12 mouse cellular contexts compared by ENCODE assay signal in the genomic region with DNA sequence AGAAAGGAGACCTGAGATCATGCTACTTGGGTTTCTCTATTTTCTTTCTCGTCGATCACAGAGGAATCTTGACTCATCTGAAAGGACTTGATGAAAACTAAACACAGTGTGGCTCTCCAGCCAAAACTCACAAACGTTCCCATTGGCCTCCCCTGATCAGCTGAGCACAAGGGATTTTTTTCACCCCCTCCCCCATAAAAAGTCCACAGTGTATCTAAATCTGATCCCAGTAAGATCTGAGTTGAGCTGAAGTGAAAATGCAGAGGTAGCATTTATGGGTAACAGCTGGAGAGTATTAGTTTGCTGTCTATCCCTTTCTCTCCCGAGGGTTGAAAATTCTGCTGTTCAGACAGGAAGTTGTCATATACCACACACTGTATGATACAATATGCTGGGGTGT. TPM values are rescaled to one million over a fixed set of nuclear protein-coding genes. Genes with fewer than 3 reads are reported as not detected.
A peak's percentile ranks its signal among the peaks of the same experiment; 100 is the strongest.
DNase-seq lines count a peak whose midpoint lies in the region; ATAC-seq lines count a peak whose summit lies in the region.
"Had no signal": no experiment of that assay in that cellular context is flagged by ENCODE, and none has a peak within 500 bp of the region (broad histone marks: within the 10 kb centered on the region; RNA-seq: fewer than 3 reads in every experiment).

No protein-coding gene starts in this region.

- H3K27ac ChIP-seq in forebrain, embryonic 14.5 days (ENCODE audit: low read depth, low read length) = no peak overlapping the region
- no peak overlapping the region for H3K27ac ChIP-seq in forebrain, embryonic 15.5 days (replicated peaks)
- peak overlapping the region; percentile 53 for H3K27ac ChIP-seq in lung, embryonic 16.5 days (ENCODE audit: low read length)
- no peak overlapping the region for H3K27ac ChIP-seq in limb, embryonic 13.5 days
- no peak overlapping the region for H3K27ac ChIP-seq in stomach, embryonic 16.5 days (ENCODE audit: low read length)

- H3K4me1 ChIP-seq in forebrain, embryonic 14.5 days (ENCODE audit: control insufficient read depth, insufficient read depth, low read length) = peaks cover 9% of the 10 kb centered on the region; the same call in 1 of the 2 replicates
- H3K4me1 ChIP-seq in forebrain, embryonic 15.5 days = peaks cover 18% of the 10 kb centered on the region
- H3K4me1 ChIP-seq in lung, embryonic 16.5 days (replicated peaks; ENCODE audit: control insufficient read depth, insufficient read depth, low read length) = peaks cover 6% of the 10 kb centered on the region
- H3K4me1 ChIP-seq in limb, embryonic 13.5 days = peaks cover 29% of the 10 kb centered on the region
- peaks cover 2% of the 10 kb centered on the region; the same call in 1 of the 2 replicates for H3K4me1 ChIP-seq in stomach, embryonic 16.5 days (ENCODE audit: control insufficient read depth, insufficient read depth, low read length)

- H3K9ac ChIP-seq in forebrain, embryonic 14.5 days (ENCODE audit: low read length) = no peak overlapping the region
- H3K9ac ChIP-seq in forebrain, embryonic 15.5 days (replicated peaks) = no peak overlapping the region
- H3K9ac ChIP-seq in lung, embryonic 16.5 days (ENCODE audit: low read length) = no peak overlapping the region
- no peak overlapping the region for H3K9ac ChIP-seq in limb, embryonic 13.5 days
- no peak overlapping the region for H3K9ac ChIP-seq in stomach, embryonic 16.5 days (ENCODE audit: low read length)

- no peaks in the 10 kb centered on the region for H3K27me3 ChIP-seq in forebrain, embryonic 14.5 days (replicated peaks; ENCODE audit: control insufficient read depth, insufficient read depth, low read length)
- no peaks in the 10 kb centered on the region; the same call in 1 of the 2 replicates for H3K27me3 ChIP-seq in forebrain, embryonic 15.5 days
- H3K27me3 ChIP-seq in lung, embryonic 16.5 days (ENCODE audit: control insufficient read depth, insufficient read depth, low read depth, low read length) = no peaks in the 10 kb centered on the region
- H3K27me3 ChIP-seq in limb, embryonic 13.5 days = no peaks in the 10 kb centered on the region
- H3K27me3 ChIP-seq in stomach, embryonic 16.5 days (ENCODE audit: control insufficient read depth, insufficient read depth, low read length) = no peaks in the 10 kb centered on the region

- DNase-seq in forebrain, embryonic 14.5 days (ENCODE audit: low spot score) = no peak
- no peak for DNase-seq in lung, postnatal 25 days (ENCODE audit: low spot score)
- no peak for DNase-seq in left cerebral cortex, postnatal 10 days (ENCODE audit: extremely low spot score in 1 of 2, low spot score in 2 of 2)
- DNase-seq: cerebellum, adult 18-20 months; gastrocnemius, postnatal 36 days; lung, postnatal 14 days had no signal

- no peak for ATAC-seq in forebrain, embryonic 14.5 days
- ATAC-seq in forebrain, embryonic 15.5 days (replicated peaks) = no peak
- ATAC-seq in lung, embryonic 16.5 days (ENCODE audit: low read depth) = no peak
- ATAC-seq in limb, embryonic 13.5 days (ENCODE audit: low FRiP score, low read depth) = no peak
- ATAC-seq in stomach, embryonic 16.5 days (ENCODE audit: insufficient read depth, low FRiP score) = no peak
- no peak for ATAC-seq in granulocyte monocyte progenitor cell, adult 5-6 weeks (replicated peaks; ENCODE audit: poor library complexity, severe bottlenecking)
- ATAC-seq: CD4-positive, CD25-positive, alpha-beta regulatory T cell, adult 4 months had no signal

- WGBS in forebrain, embryonic 14.5 days = 39% methylated on average over 4 of the region's 4 CpGs
- WGBS in forebrain, embryonic 15.5 days = 48% methylated on average over 4 of the region's 4 CpGs
- 10% methylated on average over 4 of the region's 4 CpGs for WGBS in lung, embryonic 16.5 days
- 39% methylated on average over 4 of the region's 4 CpGs for WGBS in limb, embryonic 13.5 days
- WGBS in stomach, embryonic 16.5 days = 22% methylated on average over 4 of the region's 4 CpGs

- no peaks in the 10 kb centered on the region for H3K36me3 ChIP-seq in forebrain, embryonic 14.5 days (ENCODE audit: control insufficient read depth, insufficient read depth, low read length)
- no peaks in the 10 kb centered on the region for H3K36me3 ChIP-seq in forebrain, embryonic 15.5 days
- H3K36me3 ChIP-seq in lung, embryonic 16.5 days (ENCODE audit: control insufficient read depth, insufficient read depth, low read length) = no peaks in the 10 kb centered on the region
- no peaks in the 10 kb centered on the region for H3K36me3 ChIP-seq in limb, embryonic 13.5 days
- no peaks in the 10 kb centered on the region for H3K36me3 ChIP-seq in stomach, embryonic 16.5 days (ENCODE audit: control insufficient read depth, insufficient read depth, low read length)

- H3K9me3 ChIP-seq in forebrain, embryonic 14.5 days (replicated peaks; ENCODE audit: control insufficient read depth, low read length) = no peaks in the 10 kb centered on the region
- no peaks in the 10 kb centered on the region for H3K9me3 ChIP-seq in forebrain, embryonic 15.5 days
- no peaks in the 10 kb centered on the region for H3K9me3 ChIP-seq in lung, embryonic 16.5 days (ENCODE audit: control insufficient read depth, low read length)
- H3K9me3 ChIP-seq in limb, embryonic 13.5 days = no peaks in the 10 kb centered on the region
- no peaks in the 10 kb centered on the region for H3K9me3 ChIP-seq in stomach, embryonic 16.5 days (replicated peaks; ENCODE audit: control insufficient read depth, low read length)

- H3K4me2 ChIP-seq in forebrain, embryonic 14.5 days (ENCODE audit: low read length) = peak overlapping the region; percentile 4; the same call in 1 of the 2 replicates
- no peak overlapping the region for H3K4me2 ChIP-seq in forebrain, embryonic 15.5 days (replicated peaks)
- peak overlapping the region; percentile 41 for H3K4me2 ChIP-seq in lung, embryonic 16.5 days (ENCODE audit: low read depth, low read length)
- H3K4me2 ChIP-seq in limb, embryonic 13.5 days (replicated peaks) = peak overlapping the region; percentile 72
- peak overlapping the region; percentile 47 for H3K4me2 ChIP-seq in stomach, embryonic 16.5 days (ENCODE audit: low read depth, low read length)

- H3K4me3 ChIP-seq in forebrain, embryonic 14.5 days (ENCODE audit: low read depth, low read length) = no peak overlapping the region
- no peak overlapping the region for H3K4me3 ChIP-seq in forebrain, embryonic 15.5 days
- peak overlapping the region; percentile 16 for H3K4me3 ChIP-seq in lung, embryonic 16.5 days (ENCODE audit: low read length)
- peak overlapping the region; percentile 83 for H3K4me3 ChIP-seq in limb, embryonic 13.5 days
- H3K4me3 ChIP-seq in stomach, embryonic 16.5 days (replicated peaks; ENCODE audit: low read length) = peak overlapping the region; percentile 28

- intact Hi-C loops in left cerebral cortex, postnatal 10 days (cut with DNase I) = loop anchor here (10.0 kb wide), 1 partner anchor 248 kb away; no protein-coding TSS in a partner anchor

RNA-seq across cellular contexts. Expression of gene Fbxl7, which starts 2.2 kb away (rescaled TPM):
- 3.5 and 4.7 TPM in 2 replicates for polyA plus RNA-seq in forebrain, embryonic 14.5 days (2014; fragmentation: Nextera tagmentation; extraction: Ambion mirVana)
- 5.8 TPM in 2 replicates for polyA plus RNA-seq in forebrain, embryonic 15.5 days (2015; fragmentation: Nextera tagmentation; extraction: Ambion mirVana)
- 13.7 and 14.0 TPM in 2 replicates for polyA plus RNA-seq in lung, embryonic 16.5 days (2015; fragmentation: Nextera tagmentation; extraction: Ambion mirVana)
- 20.7 and 22.2 TPM in 2 replicates for polyA plus RNA-seq in limb, embryonic 13.5 days (2015; fragmentation: Nextera tagmentation; extraction: Ambion mirVana)
- 10.6 and 13.2 TPM in 2 replicates for polyA plus RNA-seq in stomach, embryonic 16.5 days (2015; fragmentation: Nextera tagmentation; extraction: Ambion mirVana)
- 1 to 10 TPM; 2.9 to 3.8 TPM for total RNA-seq in left cerebral cortex, postnatal 10 days (2021)
- total RNA-seq in granulocyte monocyte progenitor cell, adult 5-6 weeks (2014; fragmentation: Nextera tagmentation) = not detected in 2 replicates
- total RNA-seq in granulocyte monocyte progenitor cell, adult 5-6 weeks (2017) = not detected in 2 replicates

Comparison
In these comparisons a context has a peak if more than half of its experiments do, and no peak if none do; other contexts are left out.
1. H3K4me3 ChIP-seq: peak in lung, embryonic 16.5 days (single experiment), limb, embryonic 13.5 days (single experiment) and stomach, embryonic 16.5 days (single experiment); none in forebrain, embryonic 14.5 days (single experiment) and forebrain, embryonic 15.5 days (single experiment).